Mouse (Mus musculus): ENCODE measurements around the gene S1pr4. TPM values are rescaled to one million over a fixed set of nuclear protein-coding genes. Genes with fewer than 3 reads are reported as not detected.

The S1pr4 gene
- polyA plus RNA-seq (2017; shearing (Covaris generic)), result 96.9 TPM

GRCm38 (mm10) chr10:81500032-81500431 lies at the start of gene S1pr4:
Gene S1pr4 (minus strand): TSS chr10:81500132.

GRCm38 (mm10) chr10:81545161-81545747 lies 45.3 kb upstream of the S1pr4 start, which contains the start of gene Gna11:
Gene Gna11 (minus strand): TSS chr10:81545190.

GRCm38 (mm10) chr10:81524051-81524605 lies 24.2 kb upstream of the S1pr4 start, which contains the start of gene Gna15:
Gene Gna15 (minus strand): TSS chr10:81524225.

GRCm38 (mm10) chr10:81496264-81496901 lies 3.5 kb downstream of the S1pr4 start, which contains the start of gene Ncln:
Gene Ncln (minus strand): TSS chr10:81496392.

GRCm38 (mm10) chr10:81482533-81482889 lies 17.4 kb downstream of the S1pr4 start, which contains the start of gene Celf5:
Gene Celf5 (minus strand): TSS chr10:81482709.

GRCm38 (mm10) chr10:81455181-81455895 lies 44.6 kb downstream of the S1pr4 start, which contains the start of gene Nfic:
Gene Nfic (minus strand): TSS chr10:81455635.

Other genes with a start within 250 kb of the S1pr4 start
- gene Matk, start 247.2 kb downstream of the S1pr4 start, polyA plus RNA-seq (2017; shearing (Covaris generic)), result 134 TPM
- 139 TPM for gene Mrpl54, start 233.2 kb downstream of the S1pr4 start, polyA plus RNA-seq (2017; shearing (Covaris generic))
- 38.6 TPM for gene Apba3, start 233.2 kb downstream of the S1pr4 start, polyA plus RNA-seq (2017; shearing (Covaris generic))
- 8.3 TPM for gene Tjp3, start 208.6 kb downstream of the S1pr4 start, polyA plus RNA-seq (2017; shearing (Covaris generic))
- 32.1 TPM for gene Pip5k1c, start 207.2 kb downstream of the S1pr4 start, polyA plus RNA-seq (2017; shearing (Covaris generic))
- gene Cactin, start 179.0 kb downstream of the S1pr4 start, polyA plus RNA-seq (2017; shearing (Covaris generic)), result 16.6 TPM
- gene Tbxa2r, start 171.4 kb downstream of the S1pr4 start, polyA plus RNA-seq (2017; shearing (Covaris generic)), result 41.7 TPM
- gene Gipc3, start 156.9 kb downstream of the S1pr4 start, polyA plus RNA-seq (2017; shearing (Covaris generic)), result not detected
- gene Hmg20b, start 149.7 kb downstream of the S1pr4 start, polyA plus RNA-seq (2017; shearing (Covaris generic)), result 28.8 TPM
- 1.5 TPM for gene Mfsd12, start 142.6 kb downstream of the S1pr4 start, polyA plus RNA-seq (2017; shearing (Covaris generic))
- gene 4930404N11Rik, start 134.3 kb downstream of the S1pr4 start, polyA plus RNA-seq (2017; shearing (Covaris generic)), result 0.82 TPM
- gene Fzr1, start 121.6 kb downstream of the S1pr4 start, polyA plus RNA-seq (2017; shearing (Covaris generic)), result 16.3 TPM
- gene Dohh, start 115.7 kb downstream of the S1pr4 start, polyA plus RNA-seq (2017; shearing (Covaris generic)), result 32.9 TPM
- gene Gm48551, start 115.7 kb downstream of the S1pr4 start, polyA plus RNA-seq (2017; shearing (Covaris generic)), result 3.4 TPM
- 0.91 TPM for gene Gm48552, start 111.1 kb downstream of the S1pr4 start, polyA plus RNA-seq (2017; shearing (Covaris generic))
- gene Smim24, start 107.1 kb downstream of the S1pr4 start, polyA plus RNA-seq (2017; shearing (Covaris generic)), result 8.7 TPM
- gene Nfic, start 44.5 kb downstream of the S1pr4 start, polyA plus RNA-seq (2017; shearing (Covaris generic)), result 23.6 TPM
- 0.17 TPM for gene Celf5, start 17.4 kb downstream of the S1pr4 start, polyA plus RNA-seq (2017; shearing (Covaris generic))
- gene Ncln, start 3.7 kb downstream of the S1pr4 start, polyA plus RNA-seq (2017; shearing (Covaris generic)), result 133 TPM
- gene Gna15, start 24.1 kb upstream of the S1pr4 start, polyA plus RNA-seq (2017; shearing (Covaris generic)), result 19.4 TPM
- 7.0 TPM for gene Gna11, start 45.1 kb upstream of the S1pr4 start, polyA plus RNA-seq (2017; shearing (Covaris generic))
- gene Aes, start 59.4 kb upstream of the S1pr4 start, polyA plus RNA-seq (2017; shearing (Covaris generic)), result 134 TPM
- 1.6 TPM for gene Tle2, start 74.4 kb upstream of the S1pr4 start, polyA plus RNA-seq (2017; shearing (Covaris generic))
- 2.3 TPM for gene Tle6, start 100.9 kb upstream of the S1pr4 start, polyA plus RNA-seq (2017; shearing (Covaris generic))
- 3.6 TPM for gene BC025920, start 106.1 kb upstream of the S1pr4 start, polyA plus RNA-seq (2017; shearing (Covaris generic))
- gene Sirt6, start 127.7 kb upstream of the S1pr4 start, polyA plus RNA-seq (2017; shearing (Covaris generic)), result 25.2 TPM
- gene Ankrd24, start 128.4 kb upstream of the S1pr4 start, polyA plus RNA-seq (2017; shearing (Covaris generic)), result 0.88 TPM
- gene Gm10778, start 148.9 kb upstream of the S1pr4 start, polyA plus RNA-seq (2017; shearing (Covaris generic)), result 9.6 TPM
- 21.6 TPM for gene Zfp433, start 204.7 kb upstream of the S1pr4 start, polyA plus RNA-seq (2017; shearing (Covaris generic))

Measured in CD4-positive, CD25-positive, alpha-beta regulatory T cell, adult 9 weeks (primary cell).